In the genomic region with DNA sequence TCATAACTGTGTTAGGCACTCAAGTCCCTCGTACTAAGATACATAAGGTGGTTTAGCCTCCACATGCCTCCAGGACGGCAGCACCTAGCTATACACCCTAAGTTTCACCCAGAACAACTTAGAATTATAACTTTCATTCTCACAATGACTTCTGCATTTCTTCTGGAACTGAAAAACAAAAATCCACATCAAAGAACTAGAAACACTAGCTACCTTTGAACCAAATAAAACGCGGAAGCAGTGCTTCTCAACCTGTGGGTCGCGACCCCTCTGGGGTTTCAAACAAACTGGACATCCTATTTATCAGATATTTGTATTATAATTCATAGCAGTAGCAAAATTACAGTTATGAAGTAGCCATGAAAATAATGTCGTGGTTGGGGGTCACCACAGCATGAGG, we compare ENCODE assay signal across 24 mouse cellular contexts. TPM values are rescaled to one million over a fixed set of nuclear protein-coding genes. Genes with fewer than 3 reads are reported as not detected.
"Had no signal": no experiment of that assay in that cellular context is flagged by ENCODE, and none has a peak within 500 bp of the region (broad histone marks: within the 10 kb centered on the region; RNA-seq: fewer than 3 reads in every experiment).

No protein-coding gene starts in this region.

- H3K9ac ChIP-seq: heart, embryonic 12.5 days; hindbrain, embryonic 13.5 days; hindbrain, embryonic 15.5 days; intestine, embryonic 15.5 days; limb, embryonic 12.5 days; liver, embryonic 13.5 days had no signal

- H3K27me3 ChIP-seq: heart, embryonic 12.5 days; hindbrain, embryonic 13.5 days; hindbrain, embryonic 15.5 days; intestine, embryonic 15.5 days; limb, embryonic 12.5 days; liver, embryonic 13.5 days had no signal

- H3K36me3 ChIP-seq: hindbrain, embryonic 15.5 days; liver, embryonic 13.5 days had no signal

- H3K4me2 ChIP-seq: heart, embryonic 12.5 days; hindbrain, embryonic 13.5 days; hindbrain, embryonic 15.5 days; intestine, embryonic 15.5 days; limb, embryonic 12.5 days; liver, embryonic 11.5 days; liver, embryonic 13.5 days had no signal

- H3K9me3 ChIP-seq: heart, embryonic 12.5 days; hindbrain, embryonic 13.5 days; hindbrain, embryonic 15.5 days; intestine, embryonic 15.5 days; limb, embryonic 10.5 days; limb, embryonic 12.5 days; liver, embryonic 13.5 days had no signal

- DNase-seq: gastrocnemius, postnatal 14 days; gastrocnemius, postnatal 36 days; heart, adult 2 months; heart, postnatal 10 days; kidney, adult 18-20 months; kidney, adult 8-10 months; kidney, postnatal 10 days; kidney, postnatal 25 days; kidney, postnatal 4 days; liver; liver, embryonic 13.5 days had no signal

- H3K27ac ChIP-seq: heart, adult 2 months; hindbrain, embryonic 13.5 days; hindbrain, embryonic 15.5 days; hindbrain, postnatal 0 days; intestine, embryonic 15.5 days; layer of hippocampus, adult 2 months; left cerebral cortex, adult 2 months; limb, embryonic 10.5 days; limb, embryonic 12.5 days; liver, embryonic 13.5 days had no signal

- H3K4me1 ChIP-seq: intestine, embryonic 15.5 days; liver, embryonic 13.5 days had no signal

- H3K4me3 ChIP-seq: heart, adult 2 months; heart, embryonic 12.5 days; hindbrain, embryonic 13.5 days; hindbrain, embryonic 15.5 days; intestine, embryonic 15.5 days; layer of hippocampus, adult 2 months; left cerebral cortex, adult 2 months; limb, embryonic 10.5 days; limb, embryonic 12.5 days; liver, embryonic 13.5 days had no signal

RNA-seq across cellular contexts. Expression of a gene that starts 54.6 kb away (rescaled TPM):
- total RNA-seq: layer of hippocampus, adult 2 months; layer of hippocampus, postnatal 10 days; layer of hippocampus, postnatal 25 days; left cerebral cortex, postnatal 14 days had no signal
